Mouse (Mus musculus): Measurements from ENCODE around the gene Elmod1.

Gene Elmod1

DNA sequence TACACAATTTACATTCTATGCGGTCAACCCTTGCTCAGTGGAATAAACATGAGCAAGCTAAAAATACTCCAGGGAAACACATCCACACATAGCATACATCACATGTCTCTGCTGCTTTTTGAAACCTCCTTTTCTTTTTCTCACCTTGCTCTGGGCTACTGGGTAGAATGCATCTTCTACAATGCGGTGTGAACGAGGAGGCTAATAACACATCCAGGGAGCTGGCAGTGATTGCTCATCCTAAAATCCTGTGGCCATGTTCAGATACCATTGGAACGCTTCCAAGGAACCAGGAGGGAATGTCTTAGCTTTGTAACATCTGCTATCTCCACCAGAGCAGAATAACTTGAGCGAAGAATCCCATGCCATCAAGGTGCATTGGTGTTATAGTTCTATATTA, 64.8 kb downstream of the Elmod1 start:
- DNase-seq (ENCODE audit: low read depth, low spot score) = peak; percentile 77

- DNase-seq (ENCODE audit: low read depth, low spot score) = no peak
These were observed 68.3 kb downstream of the Elmod1 start for GRCm38 (mm10) chr9:53906798-53907197.

DNA sequence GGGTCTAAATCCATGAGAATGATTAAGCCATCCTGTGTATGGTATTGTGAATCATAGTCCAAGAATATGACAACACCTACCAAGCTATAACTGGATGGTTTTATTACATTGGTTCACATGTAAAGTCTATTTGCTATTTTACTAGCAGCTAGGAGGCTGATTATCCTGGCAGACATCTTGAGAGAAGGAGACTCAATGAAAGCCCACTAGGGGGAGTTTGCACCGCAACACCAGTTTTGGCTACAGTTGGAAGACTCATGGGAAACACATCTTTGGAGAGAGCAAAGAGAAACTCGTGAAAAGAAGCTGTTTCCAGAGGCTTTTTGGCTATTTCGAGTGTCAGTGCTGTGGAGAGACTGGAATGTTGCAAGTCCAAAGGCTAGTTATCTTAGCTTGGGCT, 69.7 kb downstream of the Elmod1 start:
- peak; percentile 41 for DNase-seq (ENCODE audit: low read depth, low spot score)

- peak; percentile 61 for DNase-seq (ENCODE audit: low read depth, low spot score)
These were observed 71.8 kb downstream of the Elmod1 start for GRCm38 (mm10) chr9:53903215-53903842.

DNA sequence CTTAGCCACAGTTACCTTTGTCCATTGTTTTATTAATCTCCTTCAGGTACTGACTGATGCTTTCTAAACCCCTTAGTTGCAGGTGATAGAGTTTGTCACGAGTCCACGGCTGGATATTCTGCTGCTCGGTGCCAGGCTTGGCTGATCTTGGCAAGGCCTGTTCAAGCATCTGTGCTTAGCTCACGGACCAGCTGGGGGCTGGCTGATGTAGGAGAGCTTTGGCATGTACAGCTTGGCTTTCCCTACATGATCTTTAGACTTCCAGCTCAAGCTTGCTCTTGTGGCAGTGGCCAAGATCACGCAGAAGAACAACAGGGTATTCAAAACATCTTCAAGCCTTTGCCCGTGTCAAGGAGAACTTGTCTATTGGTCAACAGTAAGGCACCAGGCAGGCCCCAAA, 75.3 kb downstream of the Elmod1 start:
- peak; percentile 78 for DNase-seq (ENCODE audit: low read depth, low spot score)

DNA sequence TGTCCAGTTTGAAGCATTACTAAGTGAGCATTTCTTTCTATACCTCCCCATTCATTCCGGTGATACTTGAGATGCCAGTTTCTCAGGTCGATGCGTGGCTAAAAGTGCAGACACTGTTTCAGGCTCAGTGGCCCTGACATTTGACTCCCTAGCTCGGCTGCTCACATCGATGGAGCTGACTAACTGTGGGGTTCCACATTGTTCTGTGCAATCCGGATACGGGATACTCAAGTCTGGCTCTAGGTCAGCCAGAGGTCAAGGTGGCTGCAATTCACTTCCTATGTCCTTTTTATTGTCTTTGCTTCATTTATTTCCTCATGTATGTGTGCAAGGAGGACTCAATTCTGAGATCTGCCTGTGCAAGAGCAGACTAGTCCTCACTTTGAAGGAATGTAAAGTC, 79.3 kb downstream of the Elmod1 start:
- DNase-seq (ENCODE audit: low read depth, low spot score) = no peak

DNA sequence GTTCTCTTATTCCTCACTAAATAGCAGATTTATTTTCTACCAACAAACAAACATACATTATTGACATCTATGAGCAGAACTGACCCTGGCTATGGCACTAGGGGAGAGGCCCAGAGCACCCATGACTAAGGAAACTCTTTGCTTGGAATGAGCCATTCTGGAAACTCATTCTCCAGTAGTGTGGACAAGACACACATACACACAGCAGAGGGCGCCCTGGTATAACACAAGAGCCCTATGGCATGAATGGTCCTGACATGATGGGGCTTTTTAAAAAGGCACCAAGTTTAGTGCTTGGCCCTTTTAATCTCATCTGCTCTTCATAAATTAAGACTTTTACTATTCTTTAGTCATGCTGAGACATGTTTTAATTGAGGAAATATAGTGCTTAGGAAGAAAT, 85.0 kb downstream of the Elmod1 start:
- peak; percentile 80 for DNase-seq (ENCODE audit: low read depth, low spot score)

DNA sequence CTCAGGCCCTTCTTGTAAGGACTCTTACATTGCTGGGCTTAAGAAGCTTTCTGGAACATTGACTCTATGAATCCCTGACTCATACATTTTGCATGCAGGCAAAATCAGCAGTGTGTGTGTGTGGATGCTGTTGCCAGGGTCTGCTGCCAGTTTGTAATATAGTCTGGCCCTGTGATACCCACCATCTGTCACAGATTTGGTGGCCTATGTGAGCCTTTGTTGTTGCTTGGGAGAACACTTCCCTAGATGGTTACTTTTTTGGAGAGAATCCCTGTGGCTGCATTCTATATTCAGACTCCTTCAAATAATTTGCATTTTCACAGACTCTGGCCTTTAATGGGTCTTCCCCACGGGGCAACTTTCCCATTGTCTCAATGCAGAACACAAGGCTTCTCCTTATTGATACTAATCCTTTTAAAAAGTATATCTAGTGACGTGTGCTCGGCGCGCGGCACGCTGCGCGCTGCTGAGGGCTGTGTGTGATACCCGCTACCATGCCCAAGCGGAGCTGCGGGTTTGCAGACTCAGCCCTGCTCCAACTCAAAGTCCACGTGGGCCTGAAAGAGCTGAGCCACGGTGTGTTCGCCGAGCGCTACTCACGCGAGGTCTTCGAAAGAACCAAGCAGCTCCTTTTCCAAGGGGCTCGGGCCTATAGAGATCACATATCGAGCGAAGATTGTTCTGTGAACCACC, 91.4 kb downstream of the Elmod1 start:
- peak; percentile 28 for DNase-seq (ENCODE audit: low read depth, low spot score)

- DNase-seq (ENCODE audit: low read depth, low spot score) = no peak
These were observed 97.7 kb downstream of the Elmod1 start for GRCm38 (mm10) chr9:53877423-53877822.

GRCm38 (mm10) chr9:53873239-53873638, 101.9 kb downstream of the Elmod1 start:
- peak; percentile 73 for DNase-seq (ENCODE audit: low read depth, low spot score)
